Mouse (Mus musculus) right cerebral cortex, postnatal 25 days (tissue): ENCODE data around the gene H2-T3.
A peak's percentile ranks its signal among the peaks of the same experiment; 100 is the strongest.
"Not testable (repeated sequence)": the region's sequence is repeated elsewhere in the genome, so short reads cannot be mapped to it uniquely, and the experiment has no call there.

Experiments
- DNase-seq: peaks from one replicate; pipeline ENCODE4 v3.0.0; 2022

Gene H2-T3

GRCm38 (mm10) chr17:36190169-36190507 lies at the start of gene H2-T3:
TSS of gene H2-T3 (minus strand) at chr17:36190287.
- no peak for DNase-seq

- no peak for DNase-seq
Observed at GRCm38 (mm10) chr17:36237321-36237921, 47.3 kb upstream of the H2-T3 start.

- DNase-seq: not testable (repeated sequence)
Observed at GRCm38 (mm10) chr17:36235300-36235699, 45.2 kb upstream of the H2-T3 start.

GRCm38 (mm10) chr17:36233572-36233971 lies 43.5 kb upstream of the H2-T3 start:
- DNase-seq: no peak

GRCm38 (mm10) chr17:36231318-36231717 lies 41.2 kb upstream of the H2-T3 start:
- DNase-seq: peak; percentile 59

GRCm38 (mm10) chr17:36229046-36229445 lies 39.0 kb upstream of the H2-T3 start:
- no peak for DNase-seq

- no peak for DNase-seq
Observed at GRCm38 (mm10) chr17:36226921-36227320, 36.8 kb upstream of the H2-T3 start.

GRCm38 (mm10) chr17:36225231-36225824 lies 35.2 kb upstream of the H2-T3 start:
- no peak for DNase-seq

GRCm38 (mm10) chr17:36224451-36224850 lies 34.4 kb upstream of the H2-T3 start:
- no peak for DNase-seq

GRCm38 (mm10) chr17:36218594-36219155 lies 28.6 kb upstream of the H2-T3 start:
- no peak for DNase-seq

GRCm38 (mm10) chr17:36215586-36215985 lies 25.5 kb upstream of the H2-T3 start:
- no peak for DNase-seq

GRCm38 (mm10) chr17:36206846-36207245 lies 16.8 kb upstream of the H2-T3 start:
- no peak for DNase-seq

GRCm38 (mm10) chr17:36205862-36206261 lies 15.8 kb upstream of the H2-T3 start:
- DNase-seq: no peak

- DNase-seq: no peak
Observed at GRCm38 (mm10) chr17:36205456-36205855, 15.4 kb upstream of the H2-T3 start.

- no peak for DNase-seq
Observed at GRCm38 (mm10) chr17:36201851-36202250, 11.8 kb upstream of the H2-T3 start.

GRCm38 (mm10) chr17:36198317-36198716 lies 8.2 kb upstream of the H2-T3 start:
- DNase-seq: no peak

- DNase-seq: no peak
Observed at GRCm38 (mm10) chr17:36194471-36194870, 4.4 kb upstream of the H2-T3 start.

GRCm38 (mm10) chr17:36193546-36194141 lies 3.6 kb upstream of the H2-T3 start:
- DNase-seq: peak; percentile 29

- no peak for DNase-seq
Observed at GRCm38 (mm10) chr17:36192371-36192770, 2.3 kb upstream of the H2-T3 start.

- no peak for DNase-seq
Observed at GRCm38 (mm10) chr17:36189491-36190168, 457 bp downstream of the H2-T3 start.

GRCm38 (mm10) chr17:36187540-36187939 lies 2.5 kb downstream of the H2-T3 start:
- DNase-seq: no peak

- DNase-seq: no peak
Observed at GRCm38 (mm10) chr17:36182212-36182611, 7.9 kb downstream of the H2-T3 start.

GRCm38 (mm10) chr17:36179446-36179845 lies 10.6 kb downstream of the H2-T3 start:
- not testable (repeated sequence) for DNase-seq

GRCm38 (mm10) chr17:36178938-36179337 lies 11.1 kb downstream of the H2-T3 start:
- DNase-seq: peak; percentile 5
